Mouse (Mus musculus) intestine, postnatal 0 days (tissue): ENCODE measurements around the gene Gm10300. TPM values are rescaled to one million over a fixed set of nuclear protein-coding genes. Genes with fewer than 3 reads are reported as not detected.

Experiments
- ATAC-seq: fragments of 200-750 bp; cut with Nextera tagmentation; 2 replicates; pipeline ENCODE4 v1.8.0; 2017; ENCODE audit warnings: mild to moderate bottlenecking, moderate TSS enrichment, moderate library complexity
- H3K27ac ChIP-seq: fragments of 300-500 bp; sonication (generic); 2 replicates; pipeline ENCODE4 v1.5.1; 2014; ENCODE audit warnings: mild to moderate bottlenecking, low read depth, low read length, moderate library complexity
- H3K27me3 ChIP-seq: fragments of 300-500 bp; sonication (generic); replicated peaks from 2 replicates; pipeline ENCODE4 v1.6.1; 2014; ENCODE audit warnings: low read length, mixed read lengths; ENCODE audit not compliant: control insufficient read depth, insufficient read depth
- H3K36me3 ChIP-seq: fragments of 300-500 bp; sonication (generic); 2 replicates; pipeline ENCODE4 v1.6.1; 2014; ENCODE audit warnings: mild to moderate bottlenecking, moderate library complexity; ENCODE audit not compliant: control insufficient read depth, insufficient read depth
- H3K4me1 ChIP-seq: fragments of 300-500 bp; sonication (generic); replicated peaks from 2 replicates; pipeline ENCODE4 v1.6.1; 2014; ENCODE audit warnings: antibody characterized with exemption, low read length, mixed read lengths; ENCODE audit not compliant: control insufficient read depth, insufficient read depth
- H3K4me2 ChIP-seq: fragments of 300-500 bp; sonication (generic); replicated peaks from 2 replicates; pipeline ENCODE4 v1.6.1; 2014; ENCODE audit warnings: low read depth, mild to moderate bottlenecking, moderate library complexity
- H3K4me3 ChIP-seq: fragments of 300-500 bp; sonication (generic); 2 replicates; pipeline ENCODE4 v1.5.1; 2014; ENCODE audit warnings: low read depth, low read length
- H3K9ac ChIP-seq: fragments of 300-500 bp; sonication (generic); 2 replicates; pipeline ENCODE4 v1.6.1; 2014; ENCODE audit warnings: mild to moderate bottlenecking, low read depth, low read length
- H3K9me3 ChIP-seq: fragments of 300-500 bp; sonication (generic); 2 replicates; pipeline ENCODE4 v1.6.1; 2016; ENCODE audit warnings: mixed run types; ENCODE audit not compliant: control insufficient read depth
- CTCF ChIP-seq: sonication (generic); IDR thresholded peaks from 2 replicates; pipeline ENCODE4 v1.5.1; 2016; ENCODE audit warnings: low read depth, mild to moderate bottlenecking, control low read depth, antibody characterized with exemption, moderate library complexity
- WGBS: fragments of 180-500 bp; shearing (Covaris S2); extraction: QIAGEN DNeasy Blood & Tissue Kit; methylation state at CpG from one replicate; pipeline ENCODE4 v1.1.7; 2014; 5-methylcytosine and 5-hydroxymethylcytosine counted together
- polyA plus RNA-seq: library from polyadenylated mRNA; unstranded; fragments of >200 nt; fragmentation: Nextera tagmentation; extraction: Ambion mirVana; gene quantifications from 2 replicates; pipeline ENCODE4 v1.2.1, GENCODE M21; 2015

Gene Gm10300
- polyA plus RNA-seq, 1 experiment from 2014 or later = 0.09 TPM

DNA sequence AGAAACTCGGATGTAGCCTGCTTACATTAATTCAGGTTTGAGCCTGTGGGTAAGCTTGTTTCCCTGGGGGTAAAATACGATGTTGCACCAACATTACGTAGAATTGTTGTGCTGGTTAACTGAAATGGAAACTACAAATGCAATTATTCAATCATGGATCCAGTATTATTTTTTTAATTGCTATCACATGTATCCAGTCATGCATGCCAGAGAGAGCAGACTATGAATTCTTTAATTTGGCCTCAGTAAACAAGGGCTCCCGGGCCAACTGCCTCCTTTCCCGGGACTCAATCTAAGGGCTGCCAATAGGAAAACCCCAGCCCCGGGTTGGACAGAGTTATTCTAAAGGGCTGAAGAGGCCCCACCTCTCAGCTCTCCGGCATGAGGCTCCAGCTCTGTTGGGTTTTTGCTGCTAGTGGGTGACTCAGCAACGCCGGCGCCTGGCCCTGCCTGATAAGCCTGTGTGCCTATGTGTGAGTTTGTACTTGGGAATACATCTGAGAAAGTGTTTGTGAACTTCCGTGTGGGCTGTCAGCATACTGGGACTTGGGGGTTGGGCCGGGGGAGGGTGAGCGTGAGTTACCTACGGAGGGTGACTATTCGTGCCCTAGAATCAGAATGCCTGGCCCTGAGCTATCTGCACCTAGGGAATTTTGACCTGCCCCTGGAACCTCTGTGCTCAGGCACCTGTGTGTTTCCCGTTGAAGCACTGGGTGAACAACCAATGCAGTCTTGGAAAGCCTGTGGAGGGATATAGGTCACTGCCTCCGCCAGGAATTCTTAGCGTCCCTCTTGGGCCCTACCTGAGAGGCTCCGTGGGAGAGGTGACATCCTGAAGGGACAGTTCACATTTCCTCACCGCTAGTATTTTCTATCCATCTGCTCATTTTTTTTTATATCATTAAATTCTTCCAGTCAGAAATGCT is 2.2 kb downstream of the Gm10300 start:
- H3K4me2 ChIP-seq = peak overlapping the region; percentile 43

DNA sequence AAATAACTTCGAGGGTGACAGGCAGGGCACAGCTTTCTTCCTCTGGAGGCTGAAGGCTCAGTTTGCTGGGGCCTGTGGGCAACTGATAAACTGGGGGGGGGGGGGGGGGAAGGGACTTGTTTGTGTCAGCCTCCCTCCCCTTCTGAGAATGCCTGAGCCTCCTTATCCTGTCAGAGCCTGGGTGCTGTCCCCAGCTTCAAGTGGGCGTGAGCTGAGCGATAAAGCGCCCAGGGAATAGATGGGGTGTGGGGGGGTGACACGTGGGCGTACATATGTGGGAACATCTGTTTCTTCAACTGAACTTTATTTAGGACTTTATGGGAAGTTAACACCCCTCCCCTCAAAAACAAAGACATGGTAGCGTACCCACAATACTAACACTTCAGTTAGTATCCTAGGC is 2.9 kb downstream of the Gm10300 start:
- WGBS = 60% methylated on average over 7 of the region's 7 CpGs
- no peak for ATAC-seq
- TF ChIP-seq CTCF = no peak
- no peak overlapping the region for H3K4me2 ChIP-seq
- H3K9ac ChIP-seq = no peak overlapping the region
- H3K4me1 ChIP-seq = 0 out of 2 replicates have a peak, but pooled peaks cover 4% of the 10 kb centered on the region
- no peaks in the 10 kb centered on the region for H3K27me3 ChIP-seq
- no peak overlapping the region for H3K4me3 ChIP-seq
- no peaks in the 10 kb centered on the region for H3K36me3 ChIP-seq
- peak overlapping the region; percentile 41; the same call in 1 of the 2 replicates for H3K27ac ChIP-seq
- no peaks in the 10 kb centered on the region for H3K9me3 ChIP-seq

More for the DNA sequence above, 2.2 kb downstream of the Gm10300 start:
- WGBS = 23% methylated on average over 20 of the region's 20 CpGs
- Histone ChIP-seq H3K4me1 (peaks cover 4% of the 10 kb centered on the region; the same call in 1 of the 2 replicates), H3K27me3 (no peaks in the 10 kb centered on the region), H3K9me3 (no peaks in the 10 kb centered on the region), H3K9ac (no peak overlapping the region), H3K27ac (peak overlapping the region; percentile 41), H3K36me3 (no peaks in the 10 kb centered on the region), H3K4me3 (no peak overlapping the region)
- peak; percentile 14; the same call in 1 of the 2 replicates for ATAC-seq
- TF ChIP-seq CTCF = no peak

DNA sequence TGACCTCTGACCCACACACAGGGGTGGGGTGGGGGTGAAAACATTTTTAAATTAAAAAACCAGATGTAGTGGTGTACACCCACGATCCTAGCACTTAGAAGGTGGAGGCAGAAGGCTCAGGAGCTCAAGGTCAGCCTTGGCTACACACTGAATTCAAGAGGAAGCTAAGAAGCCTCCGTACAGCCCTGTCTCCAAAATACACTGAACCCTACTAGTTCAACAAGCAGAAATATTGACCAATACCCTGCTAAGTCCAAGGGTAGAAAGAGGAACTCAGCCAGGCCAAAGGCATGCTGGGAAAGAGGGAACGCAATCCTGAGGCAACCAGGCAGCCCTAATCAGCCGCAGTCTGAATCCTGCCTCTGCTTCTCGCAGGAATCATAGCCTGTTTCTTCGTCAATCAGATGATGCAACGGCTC is 3.8 kb downstream of the Gm10300 start:
- H3K9ac ChIP-seq = no peak overlapping the region
- H3K9me3 ChIP-seq = no peaks in the 10 kb centered on the region
- 61% methylated on average over 7 of the region's 7 CpGs for WGBS
- H3K4me2 ChIP-seq = no peak overlapping the region
- 0 out of 2 replicates have a peak, but pooled peaks cover 4% of the 10 kb centered on the region for H3K4me1 ChIP-seq
- no peak overlapping the region for H3K4me3 ChIP-seq
- H3K36me3 ChIP-seq = no peaks in the 10 kb centered on the region
- no peak for ATAC-seq
- no peak for TF ChIP-seq CTCF
- H3K27me3 ChIP-seq = no peaks in the 10 kb centered on the region
- H3K27ac ChIP-seq = no peak overlapping the region

DNA sequence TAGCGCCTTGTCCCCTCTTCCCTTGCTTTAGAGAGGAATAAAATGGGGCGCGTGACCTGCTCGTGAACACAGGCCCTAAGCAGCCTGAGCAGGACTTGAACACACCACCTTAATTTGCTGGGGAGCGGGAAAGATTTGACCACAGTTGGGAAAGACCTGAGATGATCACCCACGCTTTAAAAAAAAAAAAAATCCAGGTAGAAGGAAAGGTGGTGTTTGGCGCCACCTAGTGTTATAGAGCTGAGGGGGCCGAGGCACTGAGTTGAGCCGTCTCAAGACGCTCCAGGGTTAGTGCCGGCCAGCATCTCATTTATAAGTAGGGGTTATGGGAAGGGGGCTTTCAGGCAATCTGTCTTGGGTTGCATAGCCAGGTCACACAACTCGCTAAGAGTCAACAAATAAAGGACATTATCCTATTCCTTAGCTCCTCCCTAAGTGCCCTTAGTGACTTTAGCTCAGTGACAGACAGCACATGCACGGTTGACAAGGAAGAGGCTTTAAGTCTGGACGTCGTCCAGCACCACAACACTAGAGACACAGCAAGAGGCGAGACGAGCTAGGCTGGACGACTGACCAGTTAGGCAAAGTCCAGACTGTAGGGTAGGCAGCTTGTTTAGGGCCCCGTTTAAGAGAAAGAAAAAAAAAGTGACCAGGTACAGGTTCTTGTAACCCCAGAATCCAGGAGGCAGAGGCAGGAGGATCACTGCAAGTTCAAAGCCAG is 5.2 kb downstream of the Gm10300 start:
- no peaks in the 10 kb centered on the region for H3K36me3 ChIP-seq
- no peaks in the 10 kb centered on the region for H3K4me1 ChIP-seq
- H3K27ac ChIP-seq = no peak overlapping the region
- no peak overlapping the region for H3K9ac ChIP-seq
- no peak for ATAC-seq
- no peaks in the 10 kb centered on the region for H3K9me3 ChIP-seq
- no peaks in the 10 kb centered on the region for H3K27me3 ChIP-seq
- peak overlapping the region; percentile 35 for H3K4me2 ChIP-seq
- peak; percentile 90 for TF ChIP-seq CTCF
- no peak overlapping the region for H3K4me3 ChIP-seq
- 10% methylated on average over 19 of the region's 19 CpGs for WGBS

DNA sequence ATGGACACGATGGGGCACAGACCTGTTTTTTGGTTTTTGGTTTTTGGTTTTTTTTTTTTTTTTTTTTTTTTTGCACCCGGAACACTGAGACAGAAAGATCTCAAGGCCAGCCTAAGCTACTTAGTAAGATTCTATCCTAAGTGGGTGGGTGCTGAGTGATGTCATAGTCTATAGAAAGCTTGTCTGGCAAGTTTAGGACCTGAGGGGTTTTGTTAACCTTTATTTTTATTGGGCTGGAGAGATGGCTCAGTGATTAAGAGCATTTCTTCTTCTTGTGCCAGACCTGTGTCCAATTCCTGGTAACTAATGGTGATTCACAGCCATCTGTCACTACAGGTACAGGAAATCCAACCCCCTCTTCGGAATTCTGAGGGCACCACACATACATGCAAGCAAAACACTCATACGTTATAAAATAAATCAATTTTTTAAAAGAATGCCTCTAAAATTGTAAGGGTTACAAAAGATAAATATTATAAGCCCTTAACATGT is 6.0 kb downstream of the Gm10300 start:
- Histone ChIP-seq H3K27ac (no peak overlapping the region), H3K9ac (no peak overlapping the region), H3K4me1 (no peaks in the 10 kb centered on the region), H3K4me2 (no peak overlapping the region), H3K36me3 (no peaks in the 10 kb centered on the region), H3K4me3 (no peak overlapping the region), H3K9me3 (no peaks in the 10 kb centered on the region), H3K27me3 (no peaks in the 10 kb centered on the region)
- ATAC-seq = no peak
- 55% methylated on average over 4 of the region's 4 CpGs for WGBS
- TF ChIP-seq CTCF = no peak

DNA sequence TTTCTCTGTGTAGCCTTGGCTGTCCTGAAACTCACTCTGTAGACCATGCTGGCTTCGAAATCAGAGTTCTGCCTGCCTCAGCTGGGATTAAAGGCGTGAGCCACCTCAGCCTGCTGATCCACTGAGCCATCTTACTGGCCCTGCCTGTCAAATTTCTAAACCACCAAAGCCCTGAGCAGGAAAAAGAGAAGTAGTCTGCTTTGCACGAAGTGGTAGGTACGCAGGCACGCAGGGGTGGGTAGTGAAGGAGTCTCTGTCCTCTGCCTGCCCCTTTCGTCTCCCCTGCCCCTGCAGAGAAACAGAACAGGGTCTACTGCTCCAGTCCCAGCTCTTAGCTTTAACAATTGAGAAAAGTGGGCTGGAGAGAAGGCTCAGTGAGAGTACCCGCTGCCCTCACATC is 10.6 kb downstream of the Gm10300 start:
- no peaks in the 10 kb centered on the region for H3K9me3 ChIP-seq
- no peak overlapping the region for H3K4me3 ChIP-seq
- no peaks in the 10 kb centered on the region for H3K36me3 ChIP-seq
- TF ChIP-seq CTCF = no peak
- H3K9ac ChIP-seq = no peak overlapping the region
- no peaks in the 10 kb centered on the region for H3K27me3 ChIP-seq
- ATAC-seq = no peak
- no peak overlapping the region for H3K4me2 ChIP-seq
- no peaks in the 10 kb centered on the region for H3K4me1 ChIP-seq
- 80% methylated on average over 7 of the region's 7 CpGs for WGBS
- H3K27ac ChIP-seq = no peak overlapping the region
